Mouse (Mus musculus) gastrocnemius, postnatal 36 days (tissue): ENCODE measurements at regions not wholly inside any gene's neighbourhood (a gene's known extent, or its start where the extent isn't known, plus 50 kb on each side); places are given as distances from the start of the nearest gene placed in this dataset.

Source experiments
- DNase-seq, 2 experiments: peaks; one replicate each; pipeline ENCODE4 v3.0.0; 2022
- intact Hi-C: fragments of 180-260 bp; cut with DNase I; formaldehyde crosslinking; loops from one replicate; pipeline ENCODE4 v1.15.1; 2025

- intact Hi-C loops: no loop called here
- DNase-seq: no peak
Observed at GRCm38 (mm10) chr1:169160220-169160619, 371.0 kb downstream of the Nuf2 start.

- intact Hi-C loops: no loop called here
Observed at GRCm38 (mm10) chr1:169159786-169160185, 371.5 kb downstream of the Nuf2 start.

GRCm38 (mm10) chr1:169157496-169157895 is 373.8 kb downstream of the Nuf2 start:
- no peak for DNase-seq
- intact Hi-C loops: no loop called here

More at GRCm38 (mm10) chr1:169159786-169160185, 371.5 kb downstream of the Nuf2 start:
- no peak for DNase-seq

- intact Hi-C loops: no loop called here
- DNase-seq: no peak
Observed at GRCm38 (mm10) chr1:169156875-169157274, 374.4 kb downstream of the Nuf2 start.

GRCm38 (mm10) chr1:169155484-169156459 is 375.5 kb downstream of the Nuf2 start:
- intact Hi-C loops: no loop called here
- DNase-seq: no peak

GRCm38 (mm10) chr1:169142216-169142615 is 389.0 kb downstream of the Nuf2 start:
- intact Hi-C loops: no loop called here
- DNase-seq: no peak

GRCm38 (mm10) chr1:169140056-169140455 is 391.2 kb downstream of the Nuf2 start:
- DNase-seq: no peak
- intact Hi-C loops: no loop called here

GRCm38 (mm10) chr1:169139507-169139906 is 391.8 kb downstream of the Nuf2 start:
- DNase-seq: no peak
- intact Hi-C loops: no loop called here

GRCm38 (mm10) chr1:169139184-169139486 is 392.1 kb downstream of the Nuf2 start:
- intact Hi-C loops: no loop called here
- DNase-seq: no peak

- intact Hi-C loops: no loop called here
- no peak for DNase-seq
Observed at GRCm38 (mm10) chr1:169138404-169139183, 392.7 kb downstream of the Nuf2 start.

- intact Hi-C loops: no loop called here
- DNase-seq: no peak
Observed at GRCm38 (mm10) chr1:169135542-169135941, 395.7 kb downstream of the Nuf2 start.

- intact Hi-C loops: no loop called here
- DNase-seq: no peak
Observed at GRCm38 (mm10) chr1:169103669-169104068, 427.6 kb downstream of the Nuf2 start.

GRCm38 (mm10) chr1:169103113-169103512 is 428.2 kb downstream of the Nuf2 start:
- DNase-seq: no peak
- intact Hi-C loops: no loop called here

- DNase-seq: no peak
- intact Hi-C loops: no loop called here
Observed at GRCm38 (mm10) chr1:169099221-169099620, 432.0 kb downstream of the Nuf2 start.

GRCm38 (mm10) chr1:169096737-169097136 is 434.5 kb downstream of the Nuf2 start:
- intact Hi-C loops: no loop called here

GRCm38 (mm10) chr1:169093602-169094354 is 437.5 kb downstream of the Nuf2 start:
- intact Hi-C loops: no loop called here

More at GRCm38 (mm10) chr1:169096737-169097136, 434.5 kb downstream of the Nuf2 start:
- DNase-seq: no peak

GRCm38 (mm10) chr1:169086032-169086431 is 445.2 kb downstream of the Nuf2 start:
- no peak for DNase-seq
- intact Hi-C loops: no loop called here

More at GRCm38 (mm10) chr1:169093602-169094354, 437.5 kb downstream of the Nuf2 start:
- no peak for DNase-seq

- intact Hi-C loops: no loop called here
- DNase-seq: no peak
Observed at GRCm38 (mm10) chr1:169080686-169081085, 450.6 kb downstream of the Nuf2 start.

GRCm38 (mm10) chr1:169077228-169077627 is 454.0 kb downstream of the Nuf2 start:
- no peak for DNase-seq
- intact Hi-C loops: no loop called here

- no peak for DNase-seq
- intact Hi-C loops: no loop called here
Observed at GRCm38 (mm10) chr1:169076006-169076405, 455.3 kb downstream of the Nuf2 start.

GRCm38 (mm10) chr1:169071366-169071765 is 459.9 kb downstream of the Nuf2 start:
- DNase-seq: no peak
- intact Hi-C loops: no loop called here
